Mouse (Mus musculus) testis, adult 2 months (tissue): ENCODE data around the gene Ankrd35.

Experiments used
- CTCF ChIP-seq: fragments of 200-500 bp; IDR thresholded peaks from 2 replicates; pipeline ENCODE4 v1.5.1; 2012; ENCODE audit warnings: low read depth, mild to moderate bottlenecking, inconsistent platforms, low read length, moderate library complexity; ENCODE audit not compliant: control insufficient read depth, insufficient read depth, insufficient replicate concordance
- POLR2A ChIP-seq: fragments of 200-500 bp; IDR thresholded peaks from 2 replicates; pipeline ENCODE4 v1.6.1; 2012; ENCODE audit warnings: low read depth, mild to moderate bottlenecking, inconsistent platforms, low read length, moderate library complexity; ENCODE audit not compliant: control insufficient read depth

DNA sequence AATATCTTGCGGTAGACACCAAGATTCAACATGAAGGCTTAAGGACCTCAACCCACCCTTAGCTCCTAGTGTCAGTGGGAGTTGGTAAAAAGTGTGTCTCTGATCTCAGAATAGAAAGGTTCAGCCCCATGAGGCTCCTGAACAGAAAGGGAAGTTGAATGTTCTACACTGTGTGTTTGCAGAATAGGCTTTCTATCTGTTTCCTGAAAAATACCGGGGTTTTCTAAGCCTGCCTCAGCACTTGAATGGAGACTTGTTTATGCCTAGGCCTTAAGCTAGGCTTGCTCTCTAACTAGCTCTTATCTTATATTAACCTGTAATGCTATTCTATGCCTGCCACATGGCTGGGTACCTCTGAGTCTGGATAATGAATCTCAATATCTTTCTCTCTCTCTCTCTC lies 9.0 kb upstream of the Ankrd35 start:
- no peak for TF ChIP-seq CTCF
- TF ChIP-seq POLR2A, result no peak
